Mouse (Mus musculus) liver, adult 2 months (tissue): ENCODE data around the gene Kcmf1.

Experiments used
- CTCF ChIP-seq: fragments of 200-500 bp; IDR thresholded peaks from 2 replicates; pipeline ENCODE4 v1.5.1; 2011; ENCODE audit warnings: low read depth, low read length, control low read depth
- POLR2A ChIP-seq: fragments of 200-500 bp; IDR thresholded peaks from 2 replicates; pipeline ENCODE4 v1.6.1; 2011; ENCODE audit warnings: low read length, control low read depth; ENCODE audit not compliant: insufficient read depth; ENCODE audit errors: extremely low read depth

GRCm38 (mm10) chr6:72926755-72927482 lies 27.1 kb upstream of the Kcmf1 start:
- TF ChIP-seq CTCF (no peak), POLR2A (no peak)
